Mouse (Mus musculus): ENCODE results near the gene Gm44511.

DNA sequence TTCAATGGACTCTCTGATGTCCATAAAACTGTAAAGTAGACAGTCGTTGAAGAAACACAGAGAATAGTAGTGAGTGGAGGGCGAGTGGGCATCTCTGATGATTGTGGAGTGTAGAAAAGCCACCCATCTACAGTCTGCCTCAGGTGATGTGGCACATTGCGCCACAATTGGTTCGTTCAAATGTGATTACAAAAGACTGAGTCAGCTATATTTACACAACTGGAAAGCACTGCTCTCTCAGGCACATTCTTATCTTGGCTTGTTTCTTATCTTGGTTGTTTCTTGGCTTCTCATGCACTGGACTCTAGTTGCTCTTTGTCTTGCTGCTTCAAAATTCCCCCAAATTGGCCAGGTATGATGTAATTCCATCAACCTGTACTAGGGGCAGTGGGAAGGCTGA, 9.5 kb upstream of the Gm44511 start:
- TF ChIP-seq EP300 (IDR thresholded peaks at IDR 0.05; ENCODE audit: low read depth in 1 of 2, low read length in 2 of 2) (peak in 1 of 2 experiments; percentile 12; a peak in 1 of 4 replicates), SIN3A (IDR thresholded peaks at IDR 0.05; ENCODE audit: low read length) (peak; percentile 35; the same call in 1 of the 2 replicates), ZMIZ1 (IDR thresholded peaks at IDR 0.05; ENCODE audit: low read depth, low read length) (no peak), CTCF (IDR thresholded peaks at IDR 0.05 in 2 of 3, conservative IDR thresholded peaks at IDR 0.05 in 1 of 3; ENCODE audit: control insufficient read depth in 1 of 3, insufficient read depth in 1 of 3, low read depth in 2 of 3, low read length in 3 of 3, poor library complexity in 1 of 3, severe bottlenecking in 1 of 3) (no peak), POLR2A (IDR thresholded peaks at IDR 0.05; ENCODE audit: control insufficient read depth in 1 of 2, insufficient read depth in 1 of 2, low read depth in 1 of 2, low read length in 2 of 2, poor library complexity in 1 of 2) (no peak), GATA1 (IDR thresholded peaks at IDR 0.05; ENCODE audit: low read depth, low read length) (peak; percentile 81), TBP (IDR thresholded peaks at IDR 0.05; ENCODE audit: low read depth, low read length) (no peak)
